Mouse (Mus musculus): ENCODE data around the gene Plcg1.
A peak's percentile ranks its signal among the peaks of the same experiment; 100 is the strongest.

Gene Plcg1

DNA sequence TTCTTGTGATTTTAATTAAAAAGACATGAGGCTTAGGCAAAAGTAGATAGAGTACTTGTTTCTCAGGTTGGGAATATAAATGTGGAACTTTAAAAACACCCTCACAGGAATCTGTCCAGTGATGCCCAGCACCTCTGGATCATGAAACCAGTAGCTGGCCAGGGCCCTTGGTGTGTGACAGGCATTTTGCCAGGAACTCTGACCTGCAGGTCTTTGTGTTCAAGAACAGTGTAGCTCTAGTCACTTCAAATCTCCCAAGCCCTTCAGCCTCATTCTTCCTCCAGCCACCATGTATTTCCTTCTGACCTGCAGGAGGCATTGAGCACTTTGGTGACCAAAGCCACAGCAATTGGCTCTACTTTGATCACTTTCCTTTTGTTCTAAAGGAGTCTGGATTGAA, 39.3 kb downstream of the Plcg1 start:
- DNase-seq (ENCODE audit: low spot score in 2 of 2): no peak

DNA sequence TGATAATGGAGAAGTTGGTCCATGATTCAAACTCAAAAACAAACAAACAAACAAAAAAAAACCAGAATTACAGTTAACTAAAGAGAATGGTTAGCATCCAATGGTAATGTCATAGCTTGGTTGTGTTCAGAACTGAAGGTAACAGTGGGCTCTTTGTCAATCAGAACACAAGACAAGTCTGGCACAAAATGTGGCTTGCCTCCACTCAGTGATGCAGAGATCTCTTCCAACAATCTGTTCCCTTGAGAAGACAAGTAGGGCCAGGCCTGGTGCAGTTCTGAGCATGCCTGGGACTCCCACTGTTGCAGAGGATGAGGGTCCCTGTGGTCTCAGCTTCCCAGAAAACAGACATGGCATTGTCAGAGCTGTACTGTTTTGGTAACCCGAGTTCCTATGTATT, 39.8 kb downstream of the Plcg1 start:
- DNase-seq (ENCODE audit: low spot score in 2 of 2): peak in 1 of 2 experiments; percentile 11

DNA sequence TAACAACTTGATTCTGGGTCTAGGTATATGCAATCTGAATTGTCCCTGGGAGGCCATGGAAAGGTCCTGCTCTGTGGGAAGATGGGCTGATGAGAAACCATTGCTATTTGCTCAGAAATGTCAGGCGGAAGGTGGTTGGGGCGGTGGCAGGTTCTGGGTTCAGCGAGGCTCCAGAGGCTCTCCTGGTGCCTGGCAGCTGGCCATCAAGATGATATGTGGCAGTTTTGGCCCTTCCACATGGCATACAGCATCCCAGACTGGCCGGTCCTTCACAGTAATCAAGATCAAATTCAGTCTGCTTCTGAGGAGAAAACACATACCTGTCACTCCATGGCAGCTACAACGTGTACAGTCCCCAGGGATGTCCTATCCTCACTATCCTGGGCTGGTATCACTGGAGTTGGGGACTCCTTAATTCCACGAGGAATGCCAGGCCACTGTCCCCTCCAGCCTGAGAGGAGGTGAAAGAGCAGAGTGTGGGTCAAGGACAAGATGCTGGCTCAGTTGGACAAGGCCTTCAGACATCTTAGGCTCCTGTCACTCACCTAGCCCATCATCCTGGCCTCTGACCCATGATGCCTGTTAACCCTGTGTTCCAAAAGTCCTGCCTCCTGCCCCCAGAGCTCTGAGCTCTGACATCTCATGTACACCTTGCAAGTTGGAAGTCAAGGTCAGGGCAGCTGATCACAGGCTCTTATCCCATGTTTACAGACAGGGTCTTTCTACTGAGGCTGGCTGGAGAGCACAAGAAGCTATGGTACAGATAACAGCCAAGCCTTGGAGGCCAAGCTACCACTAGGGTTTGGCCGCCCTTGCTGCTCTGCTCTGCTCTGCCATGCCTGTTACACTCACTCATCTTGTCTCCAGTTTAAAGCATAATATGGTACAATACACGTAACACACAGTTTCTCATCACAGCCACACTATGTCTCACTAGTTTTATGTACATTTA, 40.5 kb downstream of the Plcg1 start:
- peak in 1 of 2 experiments; percentile 16 for DNase-seq (ENCODE audit: low spot score in 2 of 2)

DNA sequence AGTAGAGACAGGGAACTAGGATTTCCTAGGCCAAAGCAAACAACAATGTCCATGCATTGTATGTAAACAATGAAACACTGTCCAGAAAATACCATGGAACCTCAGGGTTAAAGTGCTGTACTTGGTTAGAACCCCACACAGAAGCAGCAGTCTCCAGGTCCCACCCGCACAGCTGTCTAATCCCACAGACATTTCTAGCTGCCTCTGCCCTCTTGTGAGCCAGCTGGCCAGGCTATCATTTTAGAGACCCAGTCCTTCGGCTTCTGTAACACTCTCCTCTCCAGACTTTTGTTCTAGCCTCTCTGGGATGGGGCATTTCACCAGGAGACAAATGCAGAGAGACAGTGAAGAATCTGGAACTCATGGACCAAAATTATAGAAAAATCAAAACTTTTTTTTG, 46.9 kb downstream of the Plcg1 start:
- no peak for DNase-seq (ENCODE audit: low spot score in 2 of 2)

DNA sequence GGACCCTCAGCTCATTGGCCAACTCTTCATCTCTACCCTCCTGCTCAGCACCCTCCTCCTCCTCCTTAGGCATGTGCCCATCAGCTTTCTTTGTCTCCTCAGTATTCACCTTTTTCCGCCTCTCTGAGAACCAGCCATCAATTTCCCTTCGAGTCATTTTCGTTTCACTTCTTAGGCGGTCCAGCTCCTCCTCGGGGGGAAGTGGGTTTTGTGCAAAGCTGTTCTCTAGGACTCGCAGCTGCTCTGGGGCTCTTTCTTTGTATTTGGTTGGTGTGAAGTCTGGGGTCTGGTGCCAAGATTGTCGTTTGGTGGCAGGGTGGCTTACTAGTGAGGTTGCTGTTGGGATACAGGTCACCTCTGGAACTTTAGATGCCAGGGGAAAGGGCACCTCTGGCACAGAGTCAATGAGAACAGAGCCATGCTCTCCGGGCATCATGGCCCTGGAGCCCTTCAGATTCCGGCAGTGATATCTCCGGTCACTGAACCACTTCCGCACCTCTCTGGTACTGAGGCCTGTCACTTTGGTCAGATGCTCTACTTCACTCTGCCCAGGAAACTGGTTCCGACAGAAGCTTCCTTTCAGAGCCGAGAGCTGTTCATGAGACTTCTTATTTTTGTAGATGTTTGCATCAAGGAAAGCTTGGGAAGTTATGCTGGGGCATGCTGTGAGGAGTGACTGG, 49.2 kb downstream of the Plcg1 start:
- no peak for DNase-seq (ENCODE audit: low spot score in 2 of 2)

DNA sequence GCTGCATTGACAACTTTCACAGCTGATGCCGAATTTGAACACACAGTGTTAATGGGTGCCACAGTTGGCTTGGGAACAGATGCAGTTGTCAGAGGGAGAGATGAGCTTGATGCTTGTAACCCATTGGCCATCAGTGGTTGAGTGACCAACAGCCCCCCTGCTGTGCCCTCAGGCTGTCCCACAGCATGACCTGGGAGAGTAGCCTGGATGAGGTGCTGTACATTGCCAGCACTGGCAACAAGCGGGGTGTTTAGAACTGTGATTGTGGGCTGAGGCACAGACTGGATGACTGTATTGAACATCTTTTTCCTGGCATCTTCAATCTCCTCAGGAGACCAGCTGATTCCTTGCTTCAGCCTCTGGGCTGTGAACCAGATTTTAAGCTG, 49.7 kb downstream of the Plcg1 start:
- no peak for DNase-seq (ENCODE audit: low spot score in 2 of 2)

DNA sequence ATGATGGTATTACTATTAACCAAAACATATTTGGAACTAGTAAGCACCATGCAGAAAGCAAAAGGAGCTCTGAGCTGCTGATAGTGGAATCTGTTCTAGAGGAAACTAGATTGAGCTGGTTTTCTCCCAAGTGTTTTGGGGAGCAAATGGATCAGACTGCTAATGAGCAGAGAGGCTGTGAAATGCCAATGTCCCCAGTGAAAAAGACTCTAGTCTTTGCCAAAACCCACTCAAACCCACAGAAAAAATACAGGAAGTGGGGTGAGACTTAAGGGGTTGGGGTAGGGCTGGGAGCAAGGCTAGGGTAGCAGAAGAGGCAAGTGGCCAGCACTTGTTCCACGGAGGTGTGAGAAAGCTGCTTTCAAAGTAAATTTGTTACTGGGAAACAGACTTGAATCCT, 55.2 kb downstream of the Plcg1 start:
- no peak for DNase-seq (ENCODE audit: low spot score in 2 of 2)

DNA sequence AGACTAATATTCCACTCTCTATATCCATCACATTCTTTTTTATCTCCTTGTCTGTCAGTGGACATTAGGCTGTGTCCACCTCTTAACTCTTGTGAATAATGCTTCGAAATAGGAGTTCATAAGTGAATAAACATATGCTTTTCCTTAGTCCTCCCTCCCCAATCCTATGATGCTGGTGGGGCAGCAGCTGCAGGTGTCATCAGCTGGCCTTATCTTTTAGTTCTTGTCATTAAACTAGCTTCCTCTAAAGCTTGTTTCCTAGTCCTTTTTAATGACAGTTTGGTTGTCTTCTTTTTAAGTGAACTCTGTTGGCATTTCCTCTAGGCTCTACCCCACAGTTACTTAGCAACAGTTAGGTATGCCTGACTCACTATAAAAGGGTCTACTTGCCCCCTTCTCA, 57.9 kb downstream of the Plcg1 start:
- DNase-seq (ENCODE audit: low spot score in 2 of 2): no peak

DNA sequence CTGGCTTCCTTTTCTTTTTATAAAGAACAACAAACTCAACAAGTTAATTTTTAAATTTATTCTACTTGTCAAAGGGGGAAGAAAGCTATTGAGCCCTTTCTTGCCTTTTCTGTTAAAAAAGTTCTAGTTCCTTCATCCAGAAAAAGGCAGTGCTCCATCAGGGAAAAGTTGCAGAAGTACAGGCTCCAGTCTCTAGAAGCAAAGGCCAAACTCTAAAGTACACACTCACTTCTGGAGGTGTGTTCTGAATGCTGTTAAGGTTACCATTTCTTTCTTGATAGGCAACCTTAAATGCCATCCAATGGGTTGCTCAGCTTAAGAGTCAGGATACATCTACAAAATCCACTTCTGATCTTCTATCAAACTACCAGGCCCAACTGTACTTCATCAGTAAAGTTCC, 58.6 kb downstream of the Plcg1 start:
- DNase-seq (ENCODE audit: low spot score in 2 of 2): no peak

DNA sequence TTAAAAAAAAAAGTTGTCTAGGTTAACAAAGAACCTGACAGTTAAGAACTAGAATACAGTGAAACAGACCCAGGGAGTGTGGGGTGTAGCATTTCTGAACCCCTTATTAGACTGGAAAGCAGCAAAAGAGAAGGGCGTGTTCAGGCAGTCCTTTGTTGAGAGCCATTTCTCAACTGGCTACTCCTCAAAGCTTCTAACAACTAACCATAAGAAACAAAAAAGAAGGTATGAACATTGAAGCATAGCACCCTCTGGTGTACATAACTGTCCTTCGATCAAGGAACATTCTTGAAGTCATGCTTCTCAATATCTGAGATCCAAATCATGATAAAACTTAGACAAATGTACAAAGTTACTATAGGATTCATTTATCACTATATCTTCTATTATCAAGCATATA, 62.0 kb downstream of the Plcg1 start:
- no peak for DNase-seq (ENCODE audit: low spot score in 2 of 2)

DNA sequence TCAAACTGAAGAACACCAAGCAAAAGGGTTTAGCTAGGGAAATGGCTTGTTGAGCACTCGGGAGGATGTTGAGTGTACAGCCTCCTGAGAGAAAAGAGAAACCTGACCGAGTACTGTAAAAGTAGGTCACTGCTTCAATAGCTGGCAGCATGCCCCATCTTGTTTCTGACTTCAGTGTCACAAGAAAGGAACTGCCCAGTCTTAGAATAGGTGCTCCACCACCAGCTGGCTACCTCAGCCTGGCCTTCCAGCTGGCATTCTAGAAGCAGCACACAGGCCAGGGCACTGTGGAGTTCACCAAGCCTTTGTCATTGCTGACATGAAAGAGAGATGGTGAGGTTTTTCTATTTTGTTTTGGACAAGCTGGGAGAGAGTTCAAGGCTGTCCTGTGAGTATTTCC, 65.9 kb downstream of the Plcg1 start:
- peak in 1 of 2 experiments; percentile 16 for DNase-seq (ENCODE audit: low spot score in 2 of 2)

DNA sequence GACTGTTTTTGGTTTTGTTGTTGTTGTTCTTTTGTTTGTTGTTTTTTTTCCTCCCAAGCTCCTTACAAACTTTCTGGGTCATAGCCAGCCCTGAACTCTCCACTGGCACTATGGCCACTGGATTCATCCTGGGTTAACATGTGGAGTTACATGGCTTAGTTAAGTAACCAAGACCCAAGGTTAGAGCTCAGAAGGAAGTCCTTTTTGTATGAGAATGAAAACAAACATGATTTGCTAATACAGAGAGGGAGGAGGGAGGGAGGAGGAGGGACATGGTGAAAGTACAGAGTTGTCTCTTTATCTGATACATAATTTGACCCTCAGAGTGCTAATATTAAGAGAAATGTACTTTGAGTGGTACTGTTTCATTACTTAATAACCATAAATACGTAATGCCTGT, 67.1 kb downstream of the Plcg1 start:
- no peak for DNase-seq (ENCODE audit: low spot score in 2 of 2)

DNA sequence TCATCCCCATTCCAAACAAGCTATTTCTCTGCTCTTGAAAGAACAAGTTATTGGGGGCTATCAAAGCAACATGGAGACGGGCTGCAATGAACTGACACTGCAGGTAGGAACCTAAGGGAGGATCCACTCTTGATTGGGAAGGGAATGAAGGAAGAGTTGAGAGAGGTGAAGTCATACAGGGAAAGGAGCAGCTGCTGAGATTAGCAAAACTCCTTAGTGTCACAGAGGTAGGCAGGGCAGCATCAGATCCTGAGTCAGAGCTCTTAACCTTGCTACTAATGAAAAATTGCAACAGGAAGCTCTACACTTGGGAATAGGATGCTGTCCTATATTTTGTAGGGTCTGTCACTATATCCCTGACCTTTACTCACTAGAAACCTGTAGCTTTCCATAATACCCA, 69.9 kb downstream of the Plcg1 start:
- no peak for DNase-seq (ENCODE audit: low spot score in 2 of 2)

DNA sequence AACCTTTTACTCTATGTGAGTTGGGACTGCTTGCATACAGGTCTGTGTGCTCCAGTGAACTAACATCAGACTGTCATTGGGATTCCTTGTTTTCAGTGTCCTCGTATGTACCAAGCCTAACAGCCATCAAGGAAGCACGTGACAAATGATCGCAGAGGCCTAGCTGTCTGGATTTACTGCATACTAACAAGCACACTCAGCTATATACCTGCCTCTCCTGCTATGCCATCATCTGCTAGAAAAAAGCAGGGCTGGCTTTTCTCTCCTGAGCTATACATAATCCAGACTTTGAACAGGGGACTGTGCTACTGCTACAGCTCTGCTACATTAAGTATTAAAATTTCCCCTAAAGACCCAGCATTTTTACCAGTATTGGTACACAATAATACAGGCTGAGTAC, 71.2 kb downstream of the Plcg1 start:
- DNase-seq (ENCODE audit: low spot score in 2 of 2): no peak

DNA sequence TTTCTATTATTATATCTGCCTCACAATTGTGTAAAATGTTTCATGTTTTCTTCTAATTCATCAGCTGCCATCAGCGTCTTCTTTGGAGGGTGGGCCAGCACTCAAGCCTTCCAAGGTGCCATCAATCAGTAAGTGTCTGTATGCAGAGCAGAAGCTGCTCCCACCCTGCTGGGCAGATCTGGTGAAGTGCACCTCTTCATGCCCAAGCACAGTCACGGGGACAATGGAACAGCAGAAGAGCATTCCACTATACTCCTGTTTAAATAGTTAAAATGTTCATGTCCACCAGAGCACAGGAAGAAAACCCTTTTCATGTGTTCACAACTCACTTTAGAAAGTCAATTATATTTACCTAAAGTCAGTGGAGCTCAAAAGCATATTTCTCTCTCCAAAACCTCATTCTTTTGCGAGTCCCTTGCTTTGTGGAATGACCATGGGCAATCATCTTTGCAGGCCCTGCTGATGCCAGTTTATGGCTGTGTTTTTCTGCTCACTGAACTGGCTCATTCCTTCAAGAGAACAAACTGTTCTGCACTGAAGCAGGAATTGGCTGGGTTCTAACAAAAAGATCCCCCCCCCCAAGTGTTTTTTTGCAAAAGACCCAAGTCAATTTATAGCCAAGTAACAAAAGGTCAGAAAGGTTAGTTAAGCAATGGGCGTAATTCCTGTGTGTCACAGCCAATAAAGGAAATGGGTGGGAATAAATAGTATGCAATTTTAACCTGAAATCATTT, 73.9 kb downstream of the Plcg1 start:
- DNase-seq (ENCODE audit: low spot score in 2 of 2): no peak

DNA sequence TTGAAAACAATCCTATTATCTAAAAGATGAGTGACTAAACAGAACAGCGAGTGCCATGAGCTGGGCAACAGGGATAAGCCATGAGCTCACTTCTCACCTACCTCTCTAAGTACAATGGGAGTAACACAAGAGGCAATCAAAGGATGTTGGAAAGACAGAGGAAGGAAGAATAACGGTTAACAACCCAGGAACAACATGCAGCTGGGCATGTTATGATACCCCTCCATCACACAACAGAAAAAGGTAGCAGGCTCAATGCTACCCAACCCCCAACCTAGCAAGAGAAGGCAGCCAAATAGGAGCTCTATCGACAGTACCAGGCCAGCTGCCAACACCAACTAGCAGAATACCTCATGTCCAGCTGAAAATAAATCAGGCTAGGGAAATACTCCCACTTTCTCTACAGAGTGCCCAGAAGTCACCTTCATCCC, 75.0 kb downstream of the Plcg1 start:
- DNase-seq (ENCODE audit: low spot score in 2 of 2): no peak

DNA sequence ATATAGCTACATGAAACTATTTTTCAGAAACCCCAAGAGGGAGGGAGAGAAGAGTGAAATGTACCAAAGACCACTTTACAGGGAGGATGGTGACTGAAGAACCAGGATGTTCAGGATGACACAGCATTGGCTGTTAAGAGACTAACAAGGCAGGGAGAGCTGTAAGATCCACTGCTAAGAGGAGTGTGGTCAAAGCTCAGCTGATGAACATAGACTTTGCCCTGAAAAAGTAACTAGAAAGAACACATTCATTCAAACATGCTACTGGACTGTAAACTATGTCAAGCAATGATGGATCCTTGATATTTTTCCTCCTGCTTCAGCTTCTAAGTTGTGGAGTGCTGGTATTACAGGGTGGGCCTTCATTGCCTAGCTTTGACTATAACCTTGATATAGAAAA, 79.3 kb downstream of the Plcg1 start:
- no peak for DNase-seq (ENCODE audit: low spot score in 2 of 2)

DNA sequence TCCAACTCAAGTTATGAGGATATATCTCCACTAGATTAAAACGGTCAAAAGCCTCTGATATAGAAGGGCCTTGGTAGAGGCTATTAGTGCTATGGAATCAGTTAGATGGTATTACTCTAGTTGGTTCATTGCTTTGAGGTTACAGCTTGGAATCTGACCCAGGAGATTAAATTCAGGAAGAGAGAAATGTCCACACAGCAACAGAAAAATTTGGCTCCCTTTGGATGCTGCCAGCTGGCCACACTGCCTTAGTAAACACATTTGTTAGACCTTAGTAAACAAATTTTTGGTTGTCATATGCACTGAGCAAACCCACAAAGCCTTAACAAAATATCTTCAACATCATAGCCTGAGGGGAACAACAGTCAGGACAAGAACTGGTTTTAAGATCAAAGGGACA, 79.7 kb downstream of the Plcg1 start:
- DNase-seq (ENCODE audit: low spot score in 2 of 2): no peak
